Mouse (Mus musculus) small intestine, adult 2 months (tissue): ENCODE data around the gene Csrp3. TPM values are rescaled to one million over a fixed set of nuclear protein-coding genes. Genes with fewer than 3 reads are reported as not detected.

Experiments used
- H3K27ac ChIP-seq: fragments of 200-500 bp; 2 replicates; pipeline ENCODE4 v1.5.1; 2012; ENCODE audit warnings: low read depth, low read length, control low read depth, inconsistent platforms; ENCODE audit not compliant: insufficient read depth
- H3K27me3 ChIP-seq: fragments of 200-500 bp; 2 replicates; pipeline ENCODE4 v1.6.1; 2012; ENCODE audit warnings: mild to moderate bottlenecking, moderate library complexity, low read length, inconsistent platforms; ENCODE audit not compliant: control insufficient read depth, insufficient read depth
- H3K36me3 ChIP-seq: fragments of 200-500 bp; 2 replicates; pipeline ENCODE4 v1.6.1; 2012; ENCODE audit warnings: mild to moderate bottlenecking, low read length, control low read depth, inconsistent platforms; ENCODE audit not compliant: control insufficient read depth, insufficient read depth
- H3K4me1 ChIP-seq: fragments of 200-500 bp; 2 replicates; pipeline ENCODE4 v1.6.1; 2012; ENCODE audit warnings: low read length, inconsistent platforms, mixed read lengths; ENCODE audit not compliant: control insufficient read depth, insufficient read depth, insufficient read length
- H3K4me3 ChIP-seq: fragments of 200-500 bp; 2 replicates; pipeline ENCODE4 v1.5.1; 2012; ENCODE audit warnings: low read depth, mild to moderate bottlenecking, control low read depth, inconsistent platforms, low read length, moderate library complexity
- CTCF ChIP-seq: fragments of 200-500 bp; IDR thresholded peaks from 2 replicates; pipeline ENCODE4 v1.5.1; 2012; ENCODE audit warnings: low read depth, mild to moderate bottlenecking, control low read depth, inconsistent platforms, low read length, moderate library complexity, mixed read lengths; ENCODE audit not compliant: insufficient replicate concordance, insufficient read length; ENCODE audit errors: extremely low read depth
- POLR2A ChIP-seq: fragments of 200-500 bp; IDR thresholded peaks from 2 replicates; pipeline ENCODE4 v1.6.1; 2012; ENCODE audit warnings: low read depth, mild to moderate bottlenecking, control low read depth, inconsistent platforms, low read length, moderate library complexity
- WGBS: fragments of 180-500 bp; shearing (Covaris S2); methylation state at CpG from one replicate; pipeline ENCODE4 v1.1.7; 2018; 5-methylcytosine and 5-hydroxymethylcytosine counted together
- polyA plus RNA-seq: library from polyadenylated mRNA; depleted of rRNA; stranded (reverse); fragments of >200 nt; gene quantifications from 2 replicates; pipeline ENCODE4 v1.2.3, GENCODE M21; 2012

Gene Csrp3
- polyA plus RNA-seq, 1 experiment = not detected

GRCm38 (mm10) chr7:48841538-48841937 lies 6.3 kb downstream of the Csrp3 start:
- 72% methylated on average over 4 of the region's 4 CpGs for WGBS
- TF ChIP-seq POLR2A (no peak), CTCF (no peak)

GRCm38 (mm10) chr7:48840545-48840944 lies 7.3 kb downstream of the Csrp3 start:
- peaks cover 3% of the 10 kb centered on the region; the same call in 1 of the 2 replicates for H3K4me1 ChIP-seq
- H3K36me3 ChIP-seq = no peaks in the 10 kb centered on the region
- 65% methylated on average over 2 of the region's 2 CpGs for WGBS
- TF ChIP-seq CTCF (no peak), POLR2A (no peak)
- no peak overlapping the region for H3K27ac ChIP-seq
- no peaks in the 10 kb centered on the region for H3K27me3 ChIP-seq
- H3K4me3 ChIP-seq = no peak overlapping the region

More at GRCm38 (mm10) chr7:48841538-48841937, 6.3 kb downstream of the Csrp3 start:
- no peak overlapping the region for H3K4me3 ChIP-seq
- H3K27me3 ChIP-seq = no peaks in the 10 kb centered on the region
- H3K4me1 ChIP-seq = peaks cover 3% of the 10 kb centered on the region; the same call in 1 of the 2 replicates
- H3K27ac ChIP-seq = no peak overlapping the region
- H3K36me3 ChIP-seq = no peaks in the 10 kb centered on the region

GRCm38 (mm10) chr7:48838434-48838833 lies 9.4 kb downstream of the Csrp3 start:
- Histone ChIP-seq H3K36me3 (no peaks in the 10 kb centered on the region), H3K27me3 (no peaks in the 10 kb centered on the region), H3K4me3 (no peak overlapping the region), H3K27ac (no peak overlapping the region), H3K4me1 (no peaks in the 10 kb centered on the region)
- WGBS = 50% methylated on average over 2 of the region's 2 CpGs
- TF ChIP-seq CTCF = no peak
- TF ChIP-seq POLR2A = no peak

GRCm38 (mm10) chr7:48836949-48837348 lies 10.9 kb downstream of the Csrp3 start:
- Histone ChIP-seq H3K36me3 (no peaks in the 10 kb centered on the region), H3K27ac (no peak overlapping the region), H3K4me3 (no peak overlapping the region), H3K27me3 (no peaks in the 10 kb centered on the region), H3K4me1 (no peaks in the 10 kb centered on the region)
- WGBS = 67% methylated on average over 6 of the region's 6 CpGs
- TF ChIP-seq CTCF (no peak), POLR2A (no peak)

GRCm38 (mm10) chr7:48834989-48835626 lies 12.7 kb downstream of the Csrp3 start:
- Histone ChIP-seq H3K27me3 (no peaks in the 10 kb centered on the region), H3K4me1 (no peaks in the 10 kb centered on the region), H3K27ac (no peak overlapping the region), H3K4me3 (no peak overlapping the region), H3K36me3 (no peaks in the 10 kb centered on the region)
- WGBS = 89% methylated on average over 12 of the region's 12 CpGs
- no peak for TF ChIP-seq CTCF
- TF ChIP-seq POLR2A = no peak

GRCm38 (mm10) chr7:48834371-48834970 lies 13.4 kb downstream of the Csrp3 start:
- TF ChIP-seq CTCF = no peak
- TF ChIP-seq POLR2A = no peak
- no peak overlapping the region for H3K4me3 ChIP-seq
- WGBS = 65% methylated on average over 4 of the region's 4 CpGs
- H3K27ac ChIP-seq = no peak overlapping the region
- H3K36me3 ChIP-seq = no peaks in the 10 kb centered on the region
- H3K4me1 ChIP-seq = no peaks in the 10 kb centered on the region
- H3K27me3 ChIP-seq = no peaks in the 10 kb centered on the region

- Histone ChIP-seq H3K27me3 (no peaks in the 10 kb centered on the region), H3K27ac (no peak overlapping the region), H3K4me3 (no peak overlapping the region), H3K4me1 (no peaks in the 10 kb centered on the region), H3K36me3 (peaks cover 1% of the 10 kb centered on the region)
- no peak for TF ChIP-seq CTCF
- no peak for TF ChIP-seq POLR2A
- WGBS = 72% methylated on average over 1 of the region's 1 CpGs
These were observed 15.1 kb downstream of the Csrp3 start for GRCm38 (mm10) chr7:48832735-48833134.
